Mouse (Mus musculus) cerebellum, adult 2 months (tissue): ENCODE results near the gene Nkx2-3.

ENCODE experiments used
- CTCF ChIP-seq: fragments of 200-500 bp; IDR thresholded peaks from 2 replicates; pipeline ENCODE4 v1.5.1; 2011; ENCODE audit warnings: low read depth, mild to moderate bottlenecking, control low read depth, low read length, moderate library complexity, borderline replicate concordance; ENCODE audit not compliant: insufficient read depth
- POLR2A ChIP-seq: fragments of 200-500 bp; IDR thresholded peaks from 2 replicates; pipeline ENCODE4 v1.6.1; 2011; ENCODE audit warnings: low read length, control low read depth, borderline replicate concordance; ENCODE audit not compliant: insufficient read depth

DNA sequence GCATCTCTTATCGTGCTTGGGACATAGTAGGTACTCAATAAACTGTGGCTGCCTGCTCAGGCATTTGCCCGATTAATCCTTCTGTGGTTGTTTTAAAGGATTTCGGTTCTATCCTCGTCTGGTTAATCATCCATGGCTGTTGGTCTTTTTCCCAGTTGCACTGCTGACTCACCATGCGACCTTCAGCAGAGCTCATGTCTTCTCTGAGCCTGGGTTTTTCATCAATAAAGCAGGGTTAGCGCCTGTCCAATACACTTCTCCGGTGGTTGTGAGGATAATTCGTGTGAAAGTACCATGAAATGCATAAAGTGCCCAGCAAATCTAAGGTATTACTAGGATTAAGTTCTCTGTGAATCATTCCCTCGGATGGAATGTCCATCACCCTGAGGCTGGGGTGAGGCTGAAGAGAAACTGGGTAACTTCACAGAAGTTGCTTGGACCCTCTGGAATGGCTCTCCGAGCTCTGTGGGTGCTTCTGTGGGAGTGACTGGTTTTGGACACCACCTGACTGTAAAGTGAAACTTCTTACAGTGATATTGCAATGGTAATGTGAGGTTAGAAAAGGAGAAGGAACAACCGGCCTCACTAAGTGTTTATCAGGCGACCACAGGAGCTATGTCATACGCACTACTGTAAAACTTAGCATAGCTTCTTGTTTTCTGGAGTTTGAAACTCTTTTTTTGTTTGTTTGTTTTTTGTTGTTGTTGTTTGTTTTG lies 32.9 kb upstream of the Nkx2-3 start:
- TF ChIP-seq POLR2A, result no peak
- TF ChIP-seq CTCF, result no peak
